Mouse (Mus musculus) erythroblast, embryonic 14.5 days (primary cell): Measurements from ENCODE around the gene Slfn4. TPM values are rescaled to one million over a fixed set of nuclear protein-coding genes. Genes with fewer than 3 reads are reported as not detected.
"Not testable (repeated sequence)": the region's sequence is repeated elsewhere in the genome, so short reads cannot be mapped to it uniquely, and the experiment has no call there.

Experiments
- H3K27me3 ChIP-seq: 2 replicates; pipeline ENCODE4 v1.6.1; 2012; ENCODE audit warnings: inconsistent platforms; ENCODE audit not compliant: control insufficient read depth
- H3K36me3 ChIP-seq: 2 replicates; pipeline ENCODE4 v1.6.1; 2012; ENCODE audit warnings: mild to moderate bottlenecking, inconsistent platforms; ENCODE audit not compliant: control insufficient read depth
- H3K4me1 ChIP-seq: 2 replicates; pipeline ENCODE4 v1.6.1; 2012; ENCODE audit warnings: inconsistent platforms; ENCODE audit not compliant: control insufficient read depth
- H3K4me3 ChIP-seq: replicated peaks from 2 replicates; pipeline ENCODE3; 2012; ENCODE audit warnings: moderate library complexity, mild to moderate bottlenecking, inconsistent platforms
- H3K9me3 ChIP-seq: 2 replicates; pipeline ENCODE4 v1.6.1; 2012; ENCODE audit warnings: low read length, inconsistent platforms, mixed read lengths; ENCODE audit not compliant: control insufficient read depth
- GATA1 ChIP-seq: IDR thresholded peaks from 2 replicates; pipeline ENCODE4 v1.6.1; 2012; ENCODE audit warnings: low read length, inconsistent platforms, mixed read lengths
- TAL1 ChIP-seq: IDR thresholded peaks from 3 replicates; pipeline ENCODE4 v1.6.1; 2012; ENCODE audit warnings: low read length, inconsistent platforms, mixed read lengths
- polyA plus RNA-seq: library from polyadenylated mRNA; stranded (reverse); fragments of >175 nt; gene quantifications from 2 replicates; pipeline ENCODE4 v1.2.3, GENCODE M21; 2012

Slfn4 gene
- polyA plus RNA-seq, 1 experiment: not detected

DNA sequence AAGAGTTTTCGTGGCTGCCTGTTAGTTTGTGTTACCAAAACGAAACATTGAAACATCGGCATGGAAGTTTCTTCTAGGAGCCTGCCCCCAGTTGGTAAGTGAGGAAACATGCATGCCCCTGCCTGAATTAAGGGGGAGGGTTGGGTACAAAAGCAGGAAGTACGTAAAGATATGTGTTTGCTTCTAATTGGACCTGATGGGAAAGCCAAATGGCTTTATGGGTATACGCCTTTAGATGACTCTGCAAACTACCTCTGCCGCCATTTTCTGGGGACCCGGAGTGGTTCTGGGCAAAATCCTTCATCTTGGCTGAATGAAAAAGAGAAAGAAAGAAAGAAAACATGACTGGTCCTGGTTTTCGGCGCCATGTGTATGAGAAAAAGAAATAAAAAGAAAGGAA is 49.2 kb downstream of the Slfn4 start:
- Histone ChIP-seq H3K9me3 (no peaks in the 10 kb centered on the region), H3K36me3 (peaks cover 46% of the 10 kb centered on the region), H3K4me1 (peaks cover 43% of the 10 kb centered on the region), H3K27me3 (no peaks in the 10 kb centered on the region), H3K4me3 (peak overlapping the region; percentile 85)
- no peak for TF ChIP-seq TAL1

GRCm38 (mm10) chr11:83224750-83225149 is 49.8 kb downstream of the Slfn4 start:
- no peaks in the 10 kb centered on the region for H3K27me3 ChIP-seq
- peak overlapping the region; percentile 85 for H3K4me3 ChIP-seq
- H3K4me1 ChIP-seq: peaks cover 48% of the 10 kb centered on the region

GRCm38 (mm10) chr11:83225371-83225960 is 50.5 kb downstream of the Slfn4 start:
- Histone ChIP-seq H3K4me1 (peaks cover 51% of the 10 kb centered on the region), H3K27me3 (no peaks in the 10 kb centered on the region), H3K9me3 (no peaks in the 10 kb centered on the region), H3K4me3 (peak overlapping the region; percentile 85), H3K36me3 (peaks cover 58% of the 10 kb centered on the region)
- TF ChIP-seq GATA1: no peak
- TF ChIP-seq TAL1: no peak

More at GRCm38 (mm10) chr11:83224750-83225149, 49.8 kb downstream of the Slfn4 start:
- H3K36me3 ChIP-seq: peaks cover 51% of the 10 kb centered on the region
- H3K9me3 ChIP-seq: no peaks in the 10 kb centered on the region
- no peak for TF ChIP-seq GATA1
- TF ChIP-seq TAL1: no peak

- Histone ChIP-seq H3K4me1 (peaks cover 55% of the 10 kb centered on the region), H3K4me3 (no peak overlapping the region), H3K36me3 (peaks cover 72% of the 10 kb centered on the region), H3K9me3 (no peaks in the 10 kb centered on the region), H3K27me3 (no peaks in the 10 kb centered on the region)
- no peak for TF ChIP-seq TAL1
- no peak for TF ChIP-seq GATA1
These were observed 53.1 kb downstream of the Slfn4 start for GRCm38 (mm10) chr11:83227926-83228723.

- no peaks in the 10 kb centered on the region for H3K9me3 ChIP-seq
- peaks cover 54% of the 10 kb centered on the region for H3K4me1 ChIP-seq
- peaks cover 62% of the 10 kb centered on the region for H3K36me3 ChIP-seq
- H3K4me3 ChIP-seq: no peak overlapping the region
- no peaks in the 10 kb centered on the region for H3K27me3 ChIP-seq
- TF ChIP-seq GATA1: no peak
- TF ChIP-seq TAL1: no peak
These were observed 56.0 kb downstream of the Slfn4 start for GRCm38 (mm10) chr11:83230966-83231365.

DNA sequence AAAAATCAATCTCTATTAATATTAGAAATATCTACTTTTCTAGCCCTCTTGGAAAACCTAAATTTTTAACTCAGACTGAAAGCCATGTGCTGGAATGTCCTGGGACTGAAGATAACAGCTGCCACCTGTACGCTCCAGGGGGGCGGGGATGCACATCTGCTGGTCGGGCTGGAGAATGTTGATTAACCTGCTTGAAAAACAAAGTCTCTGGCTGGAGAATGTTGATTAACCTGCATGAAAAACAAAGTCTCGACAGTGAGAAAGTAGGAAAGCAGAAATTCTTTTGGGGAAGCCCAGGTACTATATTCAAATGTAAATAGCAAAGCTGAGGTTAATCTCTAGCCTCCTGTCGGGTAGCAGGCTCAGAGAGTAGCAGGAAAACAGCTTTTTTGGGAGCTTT is 58.6 kb downstream of the Slfn4 start:
- H3K4me3 ChIP-seq, H3K9me3 ChIP-seq, H3K27me3 ChIP-seq: not testable (repeated sequence)
- peaks cover 55% of the 10 kb centered on the region for H3K4me1 ChIP-seq
- H3K36me3 ChIP-seq: peaks cover 48% of the 10 kb centered on the region
- TF ChIP-seq TAL1: peak; percentile 55

GRCm38 (mm10) chr11:83237390-83237789 is 62.4 kb downstream of the Slfn4 start:
- H3K36me3 ChIP-seq: peaks cover 49% of the 10 kb centered on the region
- H3K4me1 ChIP-seq: peaks cover 35% of the 10 kb centered on the region
- peak overlapping the region; percentile 35 for H3K4me3 ChIP-seq
- not testable (repeated sequence) for H3K9me3 ChIP-seq, H3K27me3 ChIP-seq

- peaks cover 59% of the 10 kb centered on the region for H3K36me3 ChIP-seq
- H3K4me3 ChIP-seq: no peak overlapping the region
These were observed 63.4 kb downstream of the Slfn4 start for GRCm38 (mm10) chr11:83238389-83238788.

DNA sequence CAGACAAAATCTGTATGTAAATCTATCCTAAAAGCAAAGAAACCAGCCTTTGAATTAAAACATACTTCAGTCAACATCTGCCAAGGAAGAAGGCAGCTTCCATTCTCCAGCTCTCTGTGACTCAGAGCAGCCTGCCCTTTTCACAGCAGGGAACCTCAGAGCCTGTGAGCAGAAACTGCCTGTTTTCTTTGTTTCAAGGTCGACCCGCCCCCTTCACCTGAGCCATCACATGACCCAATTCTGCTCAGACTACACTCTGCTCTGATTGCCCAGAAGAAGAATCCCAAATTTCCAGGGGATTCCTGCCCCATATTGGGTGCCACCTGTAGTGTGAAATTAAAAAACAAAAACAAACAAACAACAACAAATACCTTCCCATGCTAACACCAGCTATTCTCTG is 64.8 kb downstream of the Slfn4 start:
- Histone ChIP-seq H3K9me3 (no peaks in the 10 kb centered on the region), H3K36me3 (peaks cover 68% of the 10 kb centered on the region)

More at GRCm38 (mm10) chr11:83238389-83238788, 63.4 kb downstream of the Slfn4 start:
- Histone ChIP-seq H3K27me3 (no peaks in the 10 kb centered on the region), H3K9me3 (no peaks in the 10 kb centered on the region), H3K4me1 (peaks cover 30% of the 10 kb centered on the region)
- no peak for TF ChIP-seq GATA1
- no peak for TF ChIP-seq TAL1

More for the DNA sequence above, 64.8 kb downstream of the Slfn4 start:
- no peak overlapping the region for H3K4me3 ChIP-seq
- H3K4me1 ChIP-seq: peaks cover 22% of the 10 kb centered on the region
- H3K27me3 ChIP-seq: no peaks in the 10 kb centered on the region; the same call in 1 of the 2 replicates
- no peak for TF ChIP-seq GATA1
- no peak for TF ChIP-seq TAL1

Other genes starting within 250 kb of the Slfn4 start
- 0.01 TPM in 1 of 2 replicates, not detected in the other for gene Slfn5, start 223.8 kb upstream of the Slfn4 start, polyA plus RNA-seq
- gene Slfn9, start 183.4 kb upstream of the Slfn4 start, polyA plus RNA-seq: 0.39 and 0.46 TPM in 2 replicates
- not detected in 2 replicates for gene Slfn8, start 154.4 kb upstream of the Slfn4 start, polyA plus RNA-seq
- not detected in 2 replicates for gene Slfn2, start 110.1 kb upstream of the Slfn4 start, polyA plus RNA-seq
- not detected in 2 replicates for gene Slfn1, start 58.3 kb upstream of the Slfn4 start, polyA plus RNA-seq
- gene Slfn3, start 16.1 kb downstream of the Slfn4 start, polyA plus RNA-seq: not detected in 2 replicates
- gene Slfn14, start 111.5 kb downstream of the Slfn4 start, polyA plus RNA-seq: 1.0 and 1.1 TPM in 2 replicates
- 1.3 and 1.5 TPM in 2 replicates for gene Ap2b1, start 123.8 kb downstream of the Slfn4 start, polyA plus RNA-seq
- gene Pex12, start 127.4 kb downstream of the Slfn4 start, polyA plus RNA-seq: 0.02 and 0.07 TPM in 2 replicates
- gene Rasl10b, start 234.0 kb downstream of the Slfn4 start, polyA plus RNA-seq: not detected in 2 replicates